Mouse (Mus musculus) duodenum, adult 2 months (tissue): ENCODE measurements around the gene Svs5. TPM values are rescaled to one million over a fixed set of nuclear protein-coding genes. Genes with fewer than 3 reads are reported as not detected.

Experiments
- polyA plus RNA-seq: library from polyadenylated mRNA; depleted of rRNA; stranded (reverse); fragments of >200 nt; gene quantifications from 2 replicates; pipeline ENCODE4 v1.2.3, GENCODE M21; 2012; ENCODE audit warnings: low replicate concordance; rRNA removed

Gene Svs5
- not detected in 2 replicates for polyA plus RNA-seq

DNA sequence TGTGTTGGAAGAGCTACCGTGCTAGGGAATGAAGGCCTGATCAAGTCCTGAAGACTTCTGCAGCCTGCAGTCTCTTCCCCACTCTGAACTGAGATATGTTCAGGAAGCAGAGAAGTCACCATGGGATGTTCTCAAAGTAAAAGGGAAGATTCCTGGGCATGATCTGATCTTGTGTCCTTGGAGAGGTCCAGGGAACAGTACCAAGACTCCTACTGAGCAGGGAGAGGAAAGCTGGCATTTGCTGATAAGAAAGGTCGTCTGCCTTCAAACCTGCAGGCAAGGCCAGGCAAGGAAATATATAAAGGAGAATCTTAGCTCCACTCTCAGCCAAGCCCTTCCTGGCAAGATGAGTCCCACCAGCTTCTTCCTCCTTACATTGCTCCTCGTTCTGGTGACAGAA is at the start of gene Svs5:
Gene Svs5, plus strand, starts transcription at position 301 of the 400 bp plus-strand sequence.

DNA sequence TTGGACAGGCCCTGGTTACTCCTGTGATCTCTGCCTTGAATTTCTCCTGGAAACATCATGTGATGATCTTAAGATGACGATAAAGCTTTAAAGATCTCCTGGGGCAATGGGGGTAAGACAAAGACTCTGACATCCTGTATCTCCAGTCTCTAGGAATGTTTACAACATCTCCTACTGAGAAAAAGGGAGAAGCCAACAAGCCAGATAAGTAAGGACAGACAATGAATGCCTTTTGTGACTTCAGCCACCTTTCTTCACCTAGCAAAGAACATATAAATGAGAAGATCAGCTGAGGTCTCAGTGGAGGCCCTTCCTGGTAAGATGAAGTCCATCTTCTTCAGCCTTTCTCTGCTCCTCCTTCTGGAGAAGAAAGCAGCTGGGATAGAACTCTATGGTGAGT is 43.6 kb upstream of the Svs5 start, which contains the start of gene Svs3a:
Gene Svs3a, plus strand, starts transcription at position 301 of the 400 bp plus-strand sequence.

DNA sequence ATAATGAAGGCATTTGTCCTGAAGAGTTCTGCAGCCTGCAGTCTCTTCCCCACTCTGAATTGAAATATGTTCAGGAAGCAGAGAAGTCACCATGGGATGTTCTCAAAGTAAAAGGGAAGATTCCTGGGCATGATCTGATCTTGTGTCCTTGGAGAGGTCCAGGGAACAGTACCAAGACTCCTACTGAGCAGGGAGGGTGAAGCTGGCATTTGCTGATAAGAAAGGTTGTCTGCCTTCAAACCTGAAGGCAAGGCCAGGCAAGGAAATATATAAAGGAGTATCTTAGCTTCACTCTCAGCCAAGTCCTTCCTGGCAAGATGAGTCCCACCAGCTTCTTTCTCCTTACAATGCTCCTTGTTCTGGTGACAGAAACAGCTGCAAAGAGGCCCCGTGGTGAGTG is 16.1 kb upstream of the Svs5 start, which contains the start of gene Svs6:
Gene Svs6, plus strand, starts transcription at position 301 of the 400 bp plus-strand sequence.

Other genes starting within 250 kb of the Svs5 start
- gene Kcns1, start 161.6 kb upstream of the Svs5 start, polyA plus RNA-seq = 0.11 TPM in 1 of 2 replicates, not detected in the other
- gene Wfdc5, start 150.0 kb upstream of the Svs5 start, polyA plus RNA-seq = not detected in 2 replicates
- gene Wfdc12, start 142.1 kb upstream of the Svs5 start, polyA plus RNA-seq = not detected in 2 replicates
- gene Wfdc15a, start 132.6 kb upstream of the Svs5 start, polyA plus RNA-seq = not detected in 2 replicates
- 0.31 and 2.6 TPM in 2 replicates for gene Wfdc15b, start 111.1 kb upstream of the Svs5 start, polyA plus RNA-seq
- not detected in 2 replicates for gene Svs2, start 94.3 kb upstream of the Svs5 start, polyA plus RNA-seq
- gene Svs3b, start 76.1 kb upstream of the Svs5 start, polyA plus RNA-seq = not detected in 2 replicates
- not detected in 2 replicates for gene Svs4, start 54.3 kb upstream of the Svs5 start, polyA plus RNA-seq
- not detected in 2 replicates for gene Svs3a, start 43.5 kb upstream of the Svs5 start, polyA plus RNA-seq
- gene Svs6, start 16.0 kb upstream of the Svs5 start, polyA plus RNA-seq = not detected in 2 replicates
- gene Slpi, start 56.4 kb downstream of the Svs5 start, polyA plus RNA-seq = 9.0 and 13.9 TPM in 2 replicates
- gene Rbpjl, start 70.4 kb downstream of the Svs5 start, polyA plus RNA-seq = 0.17 and 70.7 TPM in 2 replicates
- gene Matn4, start 72.4 kb downstream of the Svs5 start, polyA plus RNA-seq = 0.81 and 1.6 TPM in 2 replicates
- gene Sdc4, start 111.1 kb downstream of the Svs5 start, polyA plus RNA-seq = 26.7 and 44.6 TPM in 2 replicates
- gene Sys1, start 124.2 kb downstream of the Svs5 start, polyA plus RNA-seq = 289 and 485 TPM in 2 replicates
- 34.5 and 97.9 TPM in 2 replicates for gene Gm20458, start 128.2 kb downstream of the Svs5 start, polyA plus RNA-seq
- gene Trp53tg5, start 141.0 kb downstream of the Svs5 start, polyA plus RNA-seq = not detected in 2 replicates
- gene Dbndd2, start 153.4 kb downstream of the Svs5 start, polyA plus RNA-seq = 59.4 and 113 TPM in 2 replicates
- gene Pigt, start 164.8 kb downstream of the Svs5 start, polyA plus RNA-seq = 196 and 283 TPM in 2 replicates
- gene Wfdc2, start 229.7 kb downstream of the Svs5 start, polyA plus RNA-seq = 2.4 and 68.3 TPM in 2 replicates
- not detected in 2 replicates for gene Spint3, start 240.7 kb downstream of the Svs5 start, polyA plus RNA-seq